Mouse (Mus musculus): Measurements from ENCODE around the gene Gpr63. TPM values are rescaled to one million over a fixed set of nuclear protein-coding genes. Genes with fewer than 3 reads are reported as not detected.
"Not testable (repeated sequence)": the region's sequence is repeated elsewhere in the genome, so short reads cannot be mapped to it uniquely, and the experiment has no call there.

The Gpr63 gene
- polyA plus RNA-seq, 1 experiment from 2014 or later = 0.05 TPM

- Histone ChIP-seq H3K4me2 (ENCODE audit: low read depth, low read length) (no peak overlapping the region), H3K27ac (ENCODE audit: low read depth) (no peak overlapping the region), H3K4me1 (ENCODE audit: insufficient read depth) (no peaks in the 10 kb centered on the region), H3K4me3 (ENCODE audit: low read depth, low read length) (no peak overlapping the region), H3K9ac (replicated peaks) (no peak overlapping the region), H3K9me3 (ENCODE audit: low read length) (no peaks in the 10 kb centered on the region), H3K36me3 (replicated peaks; ENCODE audit: insufficient read depth, low read length) (no peaks in the 10 kb centered on the region), H3K27me3 (ENCODE audit: insufficient read depth, low read length) (no peaks in the 10 kb centered on the region)
- DNase-seq (no peak), ATAC-seq (no peak)
- WGBS (ENCODE audit: insufficient replicate concordance) = 67% methylated on average over 2 of the region's 2 CpGs
- no peak for TF ChIP-seq CTCF (IDR thresholded peaks at IDR 0.05; ENCODE audit: low read depth)
Measured at GRCm38 (mm10) chr4:25035806-25036205, 69.6 kb downstream of the Gpr63 start.

- Histone ChIP-seq H3K9me3 (ENCODE audit: low read length) (no peaks in the 10 kb centered on the region), H3K4me2 (ENCODE audit: low read depth, low read length) (no peak overlapping the region), H3K9ac (replicated peaks) (no peak overlapping the region), H3K27me3 (ENCODE audit: insufficient read depth, low read length) (no peaks in the 10 kb centered on the region), H3K36me3 (replicated peaks; ENCODE audit: insufficient read depth, low read length) (no peaks in the 10 kb centered on the region), H3K27ac (ENCODE audit: low read depth) (no peak overlapping the region), H3K4me3 (ENCODE audit: low read depth, low read length) (no peak overlapping the region), H3K4me1 (ENCODE audit: insufficient read depth) (no peaks in the 10 kb centered on the region)
- DNase-seq = no peak
- ATAC-seq = no peak
- WGBS (ENCODE audit: insufficient replicate concordance) = 48% methylated on average over 2 of the region's 2 CpGs
- TF ChIP-seq EP300 (IDR thresholded peaks at IDR 0.05; ENCODE audit: low read depth) (no peak), CTCF (IDR thresholded peaks at IDR 0.05; ENCODE audit: low read depth) (no peak)
Measured at GRCm38 (mm10) chr4:25037260-25037659, 71.1 kb downstream of the Gpr63 start.

GRCm38 (mm10) chr4:25055541-25055940, 89.3 kb downstream of the Gpr63 start:
- H3K36me3 ChIP-seq (replicated peaks; ENCODE audit: insufficient read depth, low read length); H3K4me3 ChIP-seq (ENCODE audit: low read depth, low read length); ATAC-seq; DNase-seq; H3K27ac ChIP-seq (ENCODE audit: low read depth); H3K9ac ChIP-seq (replicated peaks); H3K4me1 ChIP-seq (ENCODE audit: insufficient read depth); H3K27me3 ChIP-seq (ENCODE audit: insufficient read depth, low read length); H3K9me3 ChIP-seq (ENCODE audit: low read length); H3K4me2 ChIP-seq (ENCODE audit: low read depth, low read length): not testable (repeated sequence)
- WGBS (ENCODE audit: insufficient replicate concordance) = 55% methylated on average over 1 of the region's 1 CpGs

Other genes with a start within 250 kb of the Gpr63 start
- gene Klhl32, start 115.3 kb upstream of the Gpr63 start, polyA plus RNA-seq (2015; fragmentation: Nextera tagmentation; extraction: Ambion mirVana) = 0.18 and 0.21 TPM in 2 replicates
- 38.9 and 44.7 TPM in 2 replicates for gene Ndufaf4, start 68.3 kb upstream of the Gpr63 start, polyA plus RNA-seq (2015; fragmentation: Nextera tagmentation; extraction: Ambion mirVana)

Measured in liver, postnatal 0 days (tissue).